Mouse (Mus musculus) monocyte, adult 5-6 weeks (primary cell): ENCODE data around the gene Nlrc4. TPM values are rescaled to one million over a fixed set of nuclear protein-coding genes. Genes with fewer than 3 reads are reported as not detected.
"Not testable (repeated sequence)": the region's sequence is repeated elsewhere in the genome, so short reads cannot be mapped to it uniquely, and the experiment has no call there.

Experiments
- ATAC-seq: fragments of 153-309, 156-312 bp; replicated peaks from 2 replicates; pipeline ENCODE4 v1.8.0; 2017; ENCODE audit warnings: mild to moderate bottlenecking; ENCODE audit not compliant: low TSS enrichment, insufficient number of reproducible peaks, severe bottlenecking, poor library complexity, low FRiP score
- total RNA-seq: library from RNA; stranded (forward); fragments of 200-1000, 200-491, 200-594 nt; gene quantifications from 3 replicates; pipeline ENCODE4 v1.2.3, GENCODE M21; 2017

Nlrc4 gene
- total RNA-seq, result 16.7 to 19.4 TPM (median 18.0 TPM) in 3 replicates

DNA sequence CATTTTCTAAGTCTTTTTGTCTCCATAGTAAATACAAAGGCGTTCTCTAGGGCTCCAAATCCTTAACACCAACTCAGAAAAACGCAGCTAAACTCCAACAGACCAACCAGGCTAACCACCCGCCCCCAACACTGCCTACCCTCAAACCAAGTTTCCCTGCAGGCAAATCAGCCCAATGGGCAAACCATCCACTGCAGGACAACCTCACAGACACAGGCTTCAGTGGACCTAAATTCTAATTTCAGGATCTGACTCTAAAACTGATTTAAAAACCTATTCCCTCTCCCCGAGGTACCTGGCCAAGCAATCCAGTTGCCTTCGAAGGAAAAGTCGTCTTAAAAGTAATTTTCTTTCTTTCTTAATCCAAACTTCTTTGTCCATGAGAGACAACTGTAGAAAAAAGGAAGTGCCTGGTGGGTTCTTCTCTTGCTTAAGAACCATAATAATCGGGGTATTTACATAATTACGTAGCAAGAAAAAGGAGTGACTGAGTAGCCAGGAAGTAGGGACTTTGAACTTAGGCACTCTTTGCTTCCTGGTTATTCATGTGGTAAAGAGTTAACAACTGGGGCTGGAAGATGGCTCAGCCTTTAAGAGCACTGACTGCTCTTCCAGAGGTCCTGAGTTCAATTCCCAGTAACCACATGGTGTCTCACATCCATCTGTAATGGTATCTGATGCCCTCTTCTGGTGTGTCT, at the start of gene Nlrc4:
Gene Nlrc4 (minus strand): TSS at position 432 of the 698 bp plus-strand sequence.
- peak; percentile 96 for ATAC-seq

DNA sequence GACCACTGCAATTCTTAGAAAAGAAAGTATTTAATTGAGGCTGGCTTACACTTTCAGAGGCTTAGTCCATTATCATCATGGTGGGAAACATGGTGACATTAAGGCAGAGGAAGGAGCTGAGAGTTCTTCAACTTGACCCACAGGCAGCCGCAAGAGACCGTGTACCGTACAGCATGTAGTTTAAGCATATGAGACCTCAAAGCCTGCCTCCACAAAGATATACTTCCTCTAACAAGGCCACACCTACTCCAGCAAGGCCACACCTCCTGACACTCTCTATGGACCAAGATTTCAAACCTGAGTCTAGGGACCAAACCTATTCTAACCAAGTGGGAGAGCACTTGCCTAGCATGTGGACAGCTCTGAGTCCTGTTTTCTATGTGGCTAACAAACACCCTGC, 49.7 kb upstream of the Nlrc4 start:
- peak; percentile 59; the same call in 1 of the 2 replicates for ATAC-seq

DNA sequence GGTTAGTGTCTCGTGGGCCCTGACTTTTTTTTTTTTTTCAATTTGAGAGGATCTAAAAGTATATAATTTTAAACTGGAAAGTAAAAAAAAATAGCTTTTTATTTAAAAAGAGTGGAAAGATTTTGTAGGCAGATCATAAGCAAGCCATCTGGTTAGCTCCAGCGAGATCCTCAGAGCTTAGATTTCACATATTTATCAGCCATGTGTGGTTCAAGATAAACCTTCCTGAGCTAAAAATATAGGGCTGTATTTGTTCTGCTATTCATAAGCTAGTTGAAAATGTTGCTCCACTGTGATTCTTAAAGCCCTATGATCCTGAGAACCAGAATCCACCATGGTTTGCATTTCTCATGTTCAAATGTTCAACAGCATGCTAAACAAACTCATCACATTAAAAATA, 49.0 kb upstream of the Nlrc4 start:
- no peak for ATAC-seq

- peak; percentile 75 for ATAC-seq
Measured at GRCm38 (mm10) chr17:74501085-74501484, 42.1 kb upstream of the Nlrc4 start.

GRCm38 (mm10) chr17:74500204-74500603, 41.3 kb upstream of the Nlrc4 start:
- no peak for ATAC-seq

GRCm38 (mm10) chr17:74491565-74491964, 32.6 kb upstream of the Nlrc4 start:
- ATAC-seq, result no peak

GRCm38 (mm10) chr17:74489901-74490220, 30.9 kb upstream of the Nlrc4 start:
- 0 out of 2 replicates have a peak, but pooled peaks have one; percentile 4 for ATAC-seq

DNA sequence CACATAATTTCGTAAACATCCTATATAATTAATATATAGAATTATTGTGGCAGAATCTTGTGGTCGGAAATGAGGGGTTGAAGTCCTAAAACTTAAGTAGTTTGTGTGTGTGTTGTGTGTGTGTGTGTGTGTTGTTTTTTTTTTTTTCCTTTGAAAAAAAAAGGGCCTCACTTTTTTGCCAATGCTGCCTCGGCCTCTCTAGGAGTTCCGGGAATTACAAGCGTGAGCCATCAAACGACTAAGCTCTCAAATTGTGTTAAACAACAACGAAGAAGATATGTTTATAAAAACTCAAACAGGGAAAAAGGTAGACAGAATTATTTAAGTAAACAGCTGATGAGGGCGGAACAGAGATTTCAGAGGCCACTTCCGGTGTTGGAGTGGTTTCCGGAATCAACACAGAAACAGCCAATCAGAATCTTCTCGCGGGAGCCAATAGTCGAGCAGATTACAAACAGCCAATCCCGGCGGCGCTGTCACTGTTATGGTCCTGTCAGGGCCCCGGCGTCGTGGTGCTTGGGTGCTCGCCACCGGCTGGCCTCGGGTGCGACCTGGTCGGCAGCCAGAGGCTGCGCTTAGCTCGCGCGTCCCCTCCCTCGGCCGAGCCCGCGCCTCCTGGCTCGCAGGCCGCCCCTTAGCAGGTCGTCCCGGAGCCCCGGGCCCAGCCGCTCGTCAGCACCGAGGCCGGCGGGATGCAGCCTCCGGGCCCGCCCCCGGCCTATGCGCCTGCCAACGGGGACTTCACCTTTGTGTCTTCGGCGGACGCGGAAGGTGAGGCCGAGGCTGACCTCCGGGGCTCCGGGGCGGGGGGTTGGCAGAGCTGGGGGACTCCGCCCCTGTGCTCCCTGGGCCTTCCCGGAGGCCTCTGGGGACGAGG, 30.3 kb upstream of the Nlrc4 start, which contains the start of gene Yipf4:
Gene Yipf4 (plus strand): TSS at position 470 of the 877 bp plus-strand sequence.
- ATAC-seq, result peak; percentile 100

DNA sequence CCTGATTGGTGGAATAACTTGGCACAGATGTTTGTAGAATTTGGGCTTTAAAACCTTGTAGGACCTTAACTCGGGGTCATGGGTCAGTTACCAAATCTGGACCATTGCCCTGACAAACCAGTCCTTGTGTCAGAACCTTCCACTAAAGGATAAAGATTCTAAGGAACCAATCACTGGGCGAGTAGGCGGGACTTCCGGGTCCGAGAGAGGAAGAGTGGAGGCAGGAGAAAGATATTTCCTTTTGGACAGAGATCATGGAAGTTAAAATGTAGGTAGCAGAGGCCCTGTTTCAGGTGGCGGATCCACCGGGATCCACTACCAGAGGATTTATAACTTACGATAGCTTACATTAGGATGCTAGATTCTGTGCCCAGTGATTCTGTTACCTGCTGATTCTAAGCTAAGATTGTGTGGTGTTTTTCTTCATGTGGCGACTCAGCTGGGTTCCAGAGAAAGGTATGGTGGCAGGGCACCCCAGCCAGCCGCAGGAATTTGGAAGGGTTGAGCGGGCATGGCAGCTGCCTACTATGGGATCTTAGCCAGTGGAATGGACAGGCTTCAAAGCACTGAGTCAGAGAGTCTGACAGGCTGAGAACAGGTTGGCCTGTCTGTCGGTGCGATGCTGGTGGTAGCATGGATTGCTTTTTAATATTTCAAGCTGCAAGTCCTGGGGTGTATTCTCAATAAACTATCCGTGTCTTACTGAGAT, 21.6 kb upstream of the Nlrc4 start:
- no peak for ATAC-seq

DNA sequence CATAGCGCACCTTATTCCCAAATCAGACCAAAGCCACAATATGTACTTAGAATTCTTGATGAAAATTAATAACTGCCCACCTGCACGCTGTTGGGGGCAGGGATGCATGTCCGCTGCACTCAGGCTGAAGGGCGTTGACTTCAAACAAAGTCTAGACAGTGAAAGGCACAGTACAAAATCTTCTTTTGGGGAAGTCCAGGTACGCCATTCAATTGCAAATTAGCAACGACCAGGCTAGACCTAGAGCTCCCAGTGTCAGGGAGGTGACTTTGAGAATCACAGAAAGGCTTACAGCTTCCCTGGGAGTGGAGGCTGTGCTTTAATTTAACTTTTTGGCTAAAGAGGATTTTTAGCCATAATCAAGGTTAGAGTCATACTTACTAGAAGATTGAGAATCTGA, 11.2 kb upstream of the Nlrc4 start:
- not testable (repeated sequence) for ATAC-seq

DNA sequence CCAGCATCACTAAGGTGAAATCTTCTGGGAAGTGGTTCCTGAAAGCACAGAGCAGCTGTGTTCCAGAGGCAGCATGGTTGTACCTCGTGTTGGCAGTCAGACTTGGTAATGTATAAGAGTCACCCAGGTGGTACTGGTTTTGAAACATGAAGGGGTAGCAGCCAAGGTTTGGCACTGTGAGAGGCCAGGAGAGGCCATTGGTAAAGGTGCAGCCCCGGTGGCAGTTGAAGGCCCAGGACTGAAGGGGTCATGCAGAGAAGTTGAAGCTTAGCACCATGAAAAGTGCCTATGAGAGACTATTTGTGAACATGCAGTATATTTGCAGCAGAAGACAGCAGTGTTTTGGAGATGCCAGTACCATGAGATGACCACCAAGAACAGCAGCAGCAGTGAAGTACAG, 9.0 kb upstream of the Nlrc4 start:
- ATAC-seq, result not testable (repeated sequence)

DNA sequence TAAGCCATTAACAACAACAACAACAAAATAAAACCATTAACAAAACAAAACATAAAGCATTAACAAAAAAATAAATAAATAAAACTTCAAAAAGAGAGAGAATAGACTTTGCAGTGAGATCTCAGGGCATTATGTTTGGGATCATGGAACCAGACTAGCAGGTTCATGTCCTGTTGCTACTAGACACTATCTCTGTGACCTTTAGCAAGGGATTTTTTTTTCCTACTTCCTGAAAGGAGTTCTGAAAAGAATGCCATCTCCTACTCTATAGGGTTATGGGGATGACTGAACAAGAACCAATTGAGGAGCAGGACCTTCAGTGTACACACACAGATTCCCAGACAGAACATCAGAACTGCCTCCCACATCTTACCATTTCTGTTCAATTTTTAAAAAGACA, 4.6 kb upstream of the Nlrc4 start:
- ATAC-seq, result no peak

GRCm38 (mm10) chr17:74457972-74458677, 817 bp downstream of the Nlrc4 start:
- no peak for ATAC-seq

GRCm38 (mm10) chr17:74456825-74457224, 2.1 kb downstream of the Nlrc4 start:
- ATAC-seq, result no peak

DNA sequence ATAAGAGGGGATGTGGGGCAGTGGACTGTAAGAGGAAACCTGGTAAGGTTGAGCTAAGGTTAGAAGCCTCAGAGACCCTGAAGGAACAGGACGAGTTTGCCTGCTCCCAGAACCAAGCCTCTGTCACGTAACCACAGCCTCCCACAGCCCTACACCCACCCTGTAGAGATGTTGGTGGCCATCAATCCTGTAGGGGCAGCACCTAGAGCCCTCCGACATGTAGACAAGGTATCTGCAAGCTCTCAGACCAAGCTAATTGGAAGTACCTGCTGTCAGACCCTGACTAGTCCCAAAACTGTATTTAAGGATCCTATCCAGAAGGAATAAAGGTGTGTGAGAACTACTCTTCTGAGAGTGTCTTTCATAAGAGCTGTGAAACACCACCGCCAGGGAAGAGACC, 3.5 kb downstream of the Nlrc4 start:
- ATAC-seq, result no peak

GRCm38 (mm10) chr17:74454660-74455059, 4.3 kb downstream of the Nlrc4 start:
- ATAC-seq, result no peak

- no peak for ATAC-seq
Measured at GRCm38 (mm10) chr17:74453928-74454327, 5.0 kb downstream of the Nlrc4 start.

DNA sequence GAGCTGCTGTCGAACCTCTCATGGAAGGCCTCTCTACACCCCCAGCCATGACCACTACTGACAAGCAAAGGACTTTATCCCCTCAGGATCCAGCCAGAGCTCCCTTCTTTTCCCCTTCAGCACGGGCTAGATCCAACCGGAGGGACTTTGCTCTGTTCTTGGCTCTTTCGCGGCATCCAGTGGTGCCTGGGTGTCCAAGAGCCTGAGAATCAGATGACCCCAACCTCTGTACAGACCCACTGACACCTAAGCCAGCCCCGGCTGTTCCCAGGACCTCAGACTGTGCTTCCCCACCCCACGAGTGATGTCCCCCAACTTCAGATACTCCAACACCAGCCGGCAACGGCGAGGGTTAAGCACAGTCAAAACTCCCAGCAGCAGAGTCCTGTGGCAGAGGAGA, 9.2 kb downstream of the Nlrc4 start:
- no peak for ATAC-seq

GRCm38 (mm10) chr17:74440486-74440885, 18.5 kb downstream of the Nlrc4 start:
- peak; percentile 86 for ATAC-seq
